Mouse (Mus musculus): Measurements from ENCODE around the gene Rmi2.

The Rmi2 gene

DNA sequence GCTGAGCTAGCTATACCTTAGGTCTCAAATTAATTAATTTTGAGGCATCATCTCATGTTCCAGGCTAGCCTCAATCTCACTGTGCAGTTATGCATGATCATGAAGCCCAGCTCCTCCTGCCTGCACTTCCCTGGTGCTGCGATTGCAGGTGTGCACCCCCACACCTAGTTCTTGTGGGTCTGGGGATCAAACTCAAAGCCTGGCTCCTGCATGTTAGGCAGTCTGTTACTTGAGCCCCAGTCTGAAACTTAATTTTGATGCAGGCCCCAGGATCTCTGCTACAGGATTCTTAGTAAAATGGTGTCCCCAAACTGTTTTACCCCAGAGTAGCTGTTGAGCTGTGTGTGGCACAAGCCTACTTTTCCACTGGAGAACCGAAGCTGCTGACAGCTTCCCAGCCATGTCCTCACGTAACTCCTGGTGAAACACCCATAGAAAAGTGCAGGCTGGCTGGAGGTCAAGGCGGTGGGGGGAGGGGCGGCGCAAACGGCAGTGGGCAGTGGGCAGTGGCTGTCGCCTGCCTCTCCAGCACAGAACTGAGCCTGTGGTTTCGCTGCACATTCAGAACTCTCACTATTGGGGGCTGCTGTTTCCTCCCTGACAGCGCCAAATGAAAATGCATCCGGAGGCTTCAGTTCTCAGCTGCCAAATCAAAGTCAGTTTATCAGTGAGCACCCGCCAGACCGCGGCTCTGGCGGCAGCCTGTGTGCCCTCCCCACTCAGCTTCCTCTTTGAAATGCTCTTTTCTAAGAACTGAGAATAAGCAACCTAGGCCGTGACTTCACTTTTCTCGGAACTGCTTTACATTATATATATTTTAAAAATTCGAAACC is 8.8 kb downstream of the Rmi2 start:
- peak; percentile 70; the same call in 1 of the 2 replicates for TF ChIP-seq GATA4 (IDR thresholded peaks at IDR 0.05; ENCODE audit: insufficient replicate concordance, low read length)

DNA sequence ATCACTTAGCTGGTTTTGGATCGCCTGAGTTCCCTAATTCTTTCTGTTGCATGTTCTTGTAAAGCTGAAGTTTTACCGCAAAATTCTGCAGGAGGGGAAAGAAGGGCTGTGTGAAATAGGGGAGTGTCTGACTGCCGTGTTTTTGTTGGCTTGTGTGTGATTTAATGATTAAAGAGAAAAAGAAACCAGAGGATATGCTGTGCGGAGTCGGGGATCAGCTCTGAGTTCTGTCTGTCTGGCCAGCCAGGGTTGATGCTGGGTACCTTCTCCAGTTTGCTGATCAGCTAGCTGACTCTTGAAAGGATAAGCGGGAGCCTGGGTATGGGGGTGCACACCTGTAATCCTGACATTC is 9.4 kb downstream of the Rmi2 start:
- no peak for TF ChIP-seq GATA4 (IDR thresholded peaks at IDR 0.05; ENCODE audit: insufficient replicate concordance, low read length)

- TF ChIP-seq GATA4 (IDR thresholded peaks at IDR 0.05; ENCODE audit: insufficient replicate concordance, low read length): no peak
These were observed 11.1 kb downstream of the Rmi2 start for GRCm38 (mm10) chr16:10845952-10846351.

DNA sequence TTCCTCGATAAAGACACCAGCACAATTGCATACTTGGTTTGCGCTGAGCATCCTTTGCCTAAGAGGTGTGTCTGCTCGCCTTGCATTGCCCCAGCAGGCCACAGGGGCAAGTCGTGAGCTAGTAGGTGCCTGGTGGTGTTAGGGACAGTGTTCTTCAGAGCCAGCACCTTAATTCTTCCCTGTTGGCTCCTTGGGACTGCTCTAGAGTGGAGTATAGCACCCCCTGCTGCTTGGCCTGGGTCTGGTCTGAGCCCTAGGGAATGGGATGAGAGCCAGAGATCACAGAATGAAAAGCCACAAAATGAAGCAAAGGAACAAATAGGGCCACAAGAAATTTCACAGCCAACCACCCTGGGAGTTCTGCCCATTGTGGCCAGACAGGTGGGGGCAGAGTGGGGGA is 11.6 kb downstream of the Rmi2 start:
- TF ChIP-seq GATA4 (IDR thresholded peaks at IDR 0.05; ENCODE audit: insufficient replicate concordance, low read length): no peak

DNA sequence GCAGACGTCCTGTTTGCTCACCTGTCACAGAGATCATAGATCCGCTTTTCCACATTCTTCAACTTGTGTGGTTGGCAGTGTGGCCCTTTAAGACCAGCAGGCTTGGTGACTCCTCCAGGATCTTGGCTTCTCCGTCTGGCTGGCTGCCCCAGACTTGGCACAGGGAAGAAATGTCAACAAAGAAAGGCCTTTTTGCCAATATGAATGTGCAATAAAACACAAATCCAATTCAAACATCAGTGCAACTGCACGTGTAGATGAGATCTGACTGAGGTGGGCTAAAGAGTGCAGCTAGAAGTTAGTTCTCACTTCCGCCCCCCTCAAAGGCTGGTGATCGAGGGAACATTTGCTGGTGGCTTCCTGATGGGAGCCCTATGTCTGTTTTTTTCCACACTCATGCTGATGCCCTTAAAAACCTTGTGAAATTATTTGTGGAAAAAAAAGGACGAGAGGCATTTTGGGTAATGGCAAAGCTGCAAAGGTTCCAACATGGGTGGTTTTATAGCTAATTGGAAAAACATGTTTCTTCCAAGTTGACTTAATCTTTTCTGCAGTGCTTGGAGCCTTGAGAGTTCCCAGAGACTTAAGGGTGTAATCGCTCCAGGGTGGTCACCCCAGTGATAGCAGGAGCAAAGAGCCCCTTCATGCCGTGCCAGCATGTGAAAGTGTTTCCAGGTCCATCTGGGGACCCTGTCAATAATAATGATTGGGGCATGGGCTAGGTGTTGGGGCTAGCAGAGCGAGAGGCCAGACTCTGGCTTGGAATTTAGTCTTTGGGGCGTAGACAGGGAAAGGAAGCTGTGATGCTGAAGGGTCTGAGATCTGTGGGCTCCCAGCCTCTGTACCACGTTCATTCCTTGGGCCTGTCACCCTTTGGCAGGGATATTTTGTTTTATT is 15.4 kb downstream of the Rmi2 start:
- TF ChIP-seq GATA4 (IDR thresholded peaks at IDR 0.05; ENCODE audit: insufficient replicate concordance, low read length): no peak

DNA sequence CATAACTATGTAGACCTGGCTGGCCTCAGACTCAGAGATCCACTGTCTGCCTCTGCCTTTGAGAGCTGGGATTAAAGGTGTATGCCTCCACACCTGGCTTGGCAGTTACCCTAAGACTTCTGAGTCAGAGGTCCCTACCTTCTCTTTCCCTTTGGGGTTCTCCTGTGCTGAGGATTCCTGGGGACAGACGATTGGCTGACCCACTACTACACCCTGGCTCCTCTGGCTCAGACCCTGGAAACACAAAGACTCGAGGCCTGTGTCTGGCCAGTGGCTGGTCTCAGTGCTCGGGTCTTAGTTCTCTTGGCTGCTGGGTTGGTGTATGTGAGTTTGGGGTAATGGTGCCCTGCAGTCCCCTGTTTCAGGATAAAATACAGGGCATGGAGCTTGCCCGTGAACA is 16.0 kb downstream of the Rmi2 start:
- no peak for TF ChIP-seq GATA4 (IDR thresholded peaks at IDR 0.05; ENCODE audit: insufficient replicate concordance, low read length)

DNA sequence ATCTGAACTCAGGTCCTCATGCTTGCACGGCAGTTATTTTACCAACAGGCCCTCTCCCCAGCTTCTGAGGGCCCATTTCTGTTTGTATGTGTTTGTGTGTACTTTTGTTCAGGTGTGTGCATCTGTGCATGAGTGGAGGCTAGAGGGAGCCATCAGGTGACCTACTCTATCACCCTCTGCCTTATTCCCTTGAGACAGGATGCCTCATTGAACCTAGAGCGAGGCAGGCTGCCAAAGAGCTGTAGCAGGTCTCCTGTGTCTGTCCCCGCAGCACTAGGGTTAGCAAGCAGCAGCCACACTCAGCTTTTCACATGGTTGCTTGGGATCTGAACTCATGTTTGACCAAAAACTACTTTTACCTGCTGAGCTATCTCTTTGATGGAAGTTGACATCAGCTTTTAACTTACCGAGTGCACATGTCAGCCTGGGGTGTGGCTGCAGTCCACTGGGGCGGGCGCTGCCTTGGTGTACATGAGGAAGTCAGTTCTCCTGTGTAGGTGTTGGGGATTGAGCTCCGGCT is 24.9 kb downstream of the Rmi2 start:
- no peak for TF ChIP-seq GATA4 (IDR thresholded peaks at IDR 0.05; ENCODE audit: insufficient replicate concordance, low read length)

GRCm38 (mm10) chr16:10861408-10861807 is 26.5 kb downstream of the Rmi2 start:
- TF ChIP-seq GATA4 (IDR thresholded peaks at IDR 0.05; ENCODE audit: insufficient replicate concordance, low read length): no peak

DNA sequence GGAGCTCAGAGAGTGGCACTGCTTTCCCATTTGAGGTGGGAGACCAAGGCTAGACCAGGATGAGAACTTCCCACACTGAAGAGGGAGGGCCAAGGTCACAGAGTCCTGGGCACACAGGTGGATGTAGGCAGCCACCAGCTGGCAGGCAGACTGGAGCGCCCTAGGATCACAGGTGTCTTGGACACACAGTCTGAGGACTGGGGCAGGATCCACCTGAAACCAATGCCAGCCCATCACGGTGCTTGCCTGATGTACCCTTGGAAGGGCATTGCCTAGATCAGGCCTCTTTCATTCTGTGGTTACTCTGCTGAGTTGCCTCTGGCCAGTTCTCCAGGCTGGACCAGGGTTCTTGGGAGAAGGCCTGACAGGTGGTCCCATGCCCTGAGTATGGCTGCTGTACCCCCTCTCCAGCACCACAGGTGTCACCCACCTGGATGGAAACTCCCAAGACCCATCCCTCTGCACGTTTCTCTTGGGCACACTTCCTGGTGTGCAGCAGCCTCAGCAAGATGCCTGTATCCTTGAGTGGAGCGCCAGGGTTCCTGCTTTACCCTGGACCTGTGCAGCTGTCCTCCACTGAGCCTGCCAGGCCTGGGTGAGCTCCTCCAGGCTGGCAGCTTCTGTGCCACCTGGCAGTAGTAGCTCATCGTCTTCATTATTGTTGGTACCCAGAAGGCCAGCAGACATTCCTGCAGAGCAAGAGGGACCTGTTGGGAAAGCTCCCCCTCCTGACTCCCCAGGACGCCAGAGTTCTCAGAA is 30.2 kb downstream of the Rmi2 start:
- TF ChIP-seq GATA4 (IDR thresholded peaks at IDR 0.05; ENCODE audit: insufficient replicate concordance, low read length): no peak

GRCm38 (mm10) chr16:10865592-10865987 is 30.7 kb downstream of the Rmi2 start:
- TF ChIP-seq GATA4 (IDR thresholded peaks at IDR 0.05; ENCODE audit: insufficient replicate concordance, low read length): no peak

GRCm38 (mm10) chr16:10866841-10867240 is 32.0 kb downstream of the Rmi2 start:
- no peak for TF ChIP-seq GATA4 (IDR thresholded peaks at IDR 0.05; ENCODE audit: insufficient replicate concordance, low read length)

DNA sequence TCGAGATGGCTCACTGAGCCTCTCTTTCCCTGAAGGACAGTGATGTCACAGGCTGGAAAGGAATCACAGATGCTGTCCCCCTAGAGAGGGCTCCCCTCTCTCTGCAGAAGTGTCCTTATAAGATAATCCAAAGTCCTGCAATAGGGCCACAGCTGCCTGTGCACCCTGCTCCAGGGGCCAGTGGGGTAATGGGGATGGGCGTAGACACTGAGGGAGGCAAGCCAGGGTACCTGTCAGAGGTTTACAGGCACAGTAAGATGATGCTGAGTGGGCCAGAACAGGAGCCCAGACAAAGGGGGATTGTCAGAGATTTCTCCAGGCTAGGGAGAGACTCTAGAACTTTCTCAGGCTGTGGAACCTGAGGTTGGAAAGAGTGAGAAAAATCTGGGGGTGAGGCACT is 32.6 kb downstream of the Rmi2 start:
- TF ChIP-seq GATA4 (IDR thresholded peaks at IDR 0.05; ENCODE audit: insufficient replicate concordance, low read length): no peak

- TF ChIP-seq GATA4 (IDR thresholded peaks at IDR 0.05; ENCODE audit: insufficient replicate concordance, low read length): no peak
These were observed 33.1 kb downstream of the Rmi2 start for GRCm38 (mm10) chr16:10867904-10868440.

- TF ChIP-seq GATA4 (IDR thresholded peaks at IDR 0.05; ENCODE audit: insufficient replicate concordance, low read length): no peak
These were observed 36.1 kb downstream of the Rmi2 start for GRCm38 (mm10) chr16:10870969-10871368.

GRCm38 (mm10) chr16:10872825-10873360 is 38.0 kb downstream of the Rmi2 start:
- no peak for TF ChIP-seq GATA4 (IDR thresholded peaks at IDR 0.05; ENCODE audit: insufficient replicate concordance, low read length)
